Mouse (Mus musculus): Measurements from ENCODE around the gene Olfr194. TPM values are rescaled to one million over a fixed set of nuclear protein-coding genes. Genes with fewer than 3 reads are reported as not detected.
"Not testable (repeated sequence)": the region's sequence is repeated elsewhere in the genome, so short reads cannot be mapped to it uniquely, and the experiment has no call there.

Gene Olfr194
- not detected in 2 replicates for polyA plus RNA-seq (2015; fragmentation: Nextera tagmentation; extraction: Ambion mirVana)

DNA sequence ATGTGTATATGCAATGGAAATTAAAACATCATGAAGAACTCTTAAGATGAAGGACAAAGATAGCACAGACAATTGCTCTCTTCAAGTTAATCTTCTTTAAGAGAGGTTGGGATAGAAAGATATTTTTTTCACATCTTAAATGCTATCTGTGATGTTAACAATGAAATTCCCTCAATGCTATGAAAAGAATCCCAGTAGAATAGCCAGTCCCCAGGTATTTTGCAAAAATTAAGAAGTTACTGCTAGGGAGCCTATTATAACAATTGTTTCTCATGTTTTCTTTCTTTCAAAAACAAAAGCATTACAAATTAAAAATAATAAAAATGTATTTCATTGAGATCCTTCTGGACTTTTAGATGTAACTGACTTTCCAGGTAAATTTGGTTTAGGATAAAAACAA lies at the start of gene Olfr194:
Gene Olfr194 (minus strand): TSS at position 101 of the 400 bp plus-strand sequence.
- no peaks in the 10 kb centered on the region for H3K9me3 ChIP-seq (replicated peaks; ENCODE audit: low read length)
- H3K4me3 ChIP-seq (replicated peaks; ENCODE audit: low read depth, low read length), result no peak within 1 kb of the TSS
- H3K9ac ChIP-seq (ENCODE audit: low read depth, low read length), result no peak within 1 kb of the TSS
- ATAC-seq (replicated peaks; ENCODE audit: low FRiP score, low read depth) (no peak), DNase-seq (ENCODE audit: low spot score) (no peak)
- no peaks in the 10 kb centered on the region for H3K4me1 ChIP-seq (replicated peaks; ENCODE audit: insufficient read depth, low read length)
- H3K36me3 ChIP-seq (ENCODE audit: insufficient read depth, low read length), result no peaks in the 10 kb centered on the region
- no peak for TF ChIP-seq CTCF (IDR thresholded peaks at IDR 0.05; ENCODE audit: low read depth)
- no peak within 1 kb of the TSS for H3K4me2 ChIP-seq (ENCODE audit: low read length)
- no peaks in the 10 kb centered on the region for H3K27me3 ChIP-seq (ENCODE audit: insufficient read depth, low read length)
- H3K27ac ChIP-seq, result no peak within 1 kb of the TSS

DNA sequence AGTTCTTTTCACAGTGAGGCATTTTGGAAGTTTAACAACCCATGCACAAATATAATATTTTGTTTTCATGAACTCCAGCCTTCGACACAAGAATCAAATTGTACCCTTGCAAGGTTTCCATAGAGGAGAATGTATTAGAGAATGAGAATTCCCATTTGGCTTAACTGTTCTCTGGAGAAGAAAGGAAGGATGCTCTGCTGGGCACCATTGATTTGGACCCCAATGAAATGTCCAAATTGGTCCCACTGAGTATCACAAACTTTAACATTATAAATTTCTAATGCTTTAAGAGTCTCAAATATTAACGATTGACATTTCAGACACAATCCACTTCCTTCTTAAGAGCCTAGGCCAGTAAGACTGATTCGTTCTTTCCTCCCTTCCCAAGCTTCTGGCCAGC lies 49.5 kb upstream of the Olfr194 start, which contains the start of gene Olfr196:
Gene Olfr196 (minus strand): TSS at position 101 of the 400 bp plus-strand sequence.
- 67% methylated on average over 3 of the region's 3 CpGs for WGBS
- no peak for TF ChIP-seq CTCF (IDR thresholded peaks at IDR 0.05; ENCODE audit: low read depth)
- Histone ChIP-seq H3K36me3 (ENCODE audit: insufficient read depth, low read length) (no peaks in the 10 kb centered on the region), H3K4me3 (replicated peaks; ENCODE audit: low read depth, low read length) (no peak within 1 kb of the TSS), H3K27me3 (ENCODE audit: insufficient read depth, low read length) (no peaks in the 10 kb centered on the region), H3K4me2 (ENCODE audit: low read length) (no peak within 1 kb of the TSS), H3K9ac (ENCODE audit: low read depth, low read length) (no peak within 1 kb of the TSS), H3K4me1 (replicated peaks; ENCODE audit: insufficient read depth, low read length) (no peaks in the 10 kb centered on the region), H3K27ac (no peak within 1 kb of the TSS), H3K9me3 (replicated peaks; ENCODE audit: low read length) (no peaks in the 10 kb centered on the region)
- DNase-seq (ENCODE audit: low spot score), result no peak
- no peak for ATAC-seq (replicated peaks; ENCODE audit: low FRiP score, low read depth)

DNA sequence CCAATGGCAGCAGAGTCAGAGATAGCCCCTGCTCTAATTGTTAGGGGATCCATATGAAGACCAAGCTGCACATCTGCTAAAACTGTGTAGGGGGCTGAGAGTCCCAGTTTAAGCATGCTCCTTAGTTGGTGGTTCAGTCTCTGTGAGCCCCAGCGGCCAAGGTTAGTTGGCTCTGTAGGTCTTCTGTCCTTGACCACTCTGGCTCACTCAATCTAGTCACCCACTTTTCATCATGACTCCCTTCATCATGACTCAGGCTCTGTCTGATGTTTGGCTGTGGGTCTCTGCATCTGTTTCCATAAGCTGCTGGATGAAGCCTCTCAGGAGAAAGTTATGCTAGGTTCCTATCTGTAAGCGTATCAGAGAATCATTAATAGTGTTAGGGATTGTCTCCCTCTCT lies 31.1 kb upstream of the Olfr194 start:
- Histone ChIP-seq H3K4me3 (replicated peaks; ENCODE audit: low read depth, low read length) (no peak overlapping the region), H3K4me1 (replicated peaks; ENCODE audit: insufficient read depth, low read length) (no peaks in the 10 kb centered on the region), H3K27me3 (ENCODE audit: insufficient read depth, low read length) (no peaks in the 10 kb centered on the region), H3K9me3 (replicated peaks; ENCODE audit: low read length) (no peaks in the 10 kb centered on the region), H3K4me2 (ENCODE audit: low read length) (no peak overlapping the region), H3K36me3 (ENCODE audit: insufficient read depth, low read length) (no peaks in the 10 kb centered on the region), H3K27ac (no peak overlapping the region), H3K9ac (ENCODE audit: low read depth, low read length) (no peak overlapping the region)
- TF ChIP-seq CTCF (IDR thresholded peaks at IDR 0.05; ENCODE audit: low read depth), result no peak
- no peak for ATAC-seq (replicated peaks; ENCODE audit: low FRiP score, low read depth)
- DNase-seq (ENCODE audit: low spot score), result no peak
- 85% methylated on average over 2 of the region's 2 CpGs for WGBS

DNA sequence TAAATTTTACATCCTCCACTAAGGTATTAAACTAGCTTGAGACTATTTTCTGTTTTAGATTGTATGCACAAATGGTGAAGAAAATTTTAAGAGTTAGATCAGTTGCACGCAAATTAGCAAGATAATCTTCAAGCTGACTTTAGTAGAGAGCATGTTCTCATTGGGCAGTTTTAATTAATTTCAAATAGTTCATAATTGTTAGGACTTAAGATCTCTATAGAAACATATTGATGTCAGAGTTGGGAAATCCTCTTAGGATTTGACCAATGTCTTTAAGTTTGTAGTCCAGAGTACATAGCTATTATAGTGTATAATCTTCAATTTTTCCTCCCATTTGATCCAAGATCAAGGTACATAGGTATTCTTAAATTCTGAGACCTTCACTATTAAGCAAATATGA lies 25.9 kb upstream of the Olfr194 start, which contains the start of gene Olfr195:
Gene Olfr195 (plus strand): TSS at position 301 of the 400 bp plus-strand sequence.
- H3K27ac ChIP-seq, result no peak within 1 kb of the TSS
- no peaks in the 10 kb centered on the region for H3K36me3 ChIP-seq (ENCODE audit: insufficient read depth, low read length)
- no peak within 1 kb of the TSS for H3K4me2 ChIP-seq (ENCODE audit: low read length)
- no peak within 1 kb of the TSS for H3K4me3 ChIP-seq (replicated peaks; ENCODE audit: low read depth, low read length)
- H3K4me1 ChIP-seq (replicated peaks; ENCODE audit: insufficient read depth, low read length), result no peaks in the 10 kb centered on the region
- no peaks in the 10 kb centered on the region for H3K27me3 ChIP-seq (ENCODE audit: insufficient read depth, low read length)
- 95% methylated on average over 1 of the region's 1 CpGs for WGBS
- no peak for DNase-seq (ENCODE audit: low spot score)
- no peak within 1 kb of the TSS for H3K9ac ChIP-seq (ENCODE audit: low read depth, low read length)
- H3K9me3 ChIP-seq (replicated peaks; ENCODE audit: low read length), result no peaks in the 10 kb centered on the region
- no peak for TF ChIP-seq CTCF (IDR thresholded peaks at IDR 0.05; ENCODE audit: low read depth)
- no peak for ATAC-seq (replicated peaks; ENCODE audit: low FRiP score, low read depth)

DNA sequence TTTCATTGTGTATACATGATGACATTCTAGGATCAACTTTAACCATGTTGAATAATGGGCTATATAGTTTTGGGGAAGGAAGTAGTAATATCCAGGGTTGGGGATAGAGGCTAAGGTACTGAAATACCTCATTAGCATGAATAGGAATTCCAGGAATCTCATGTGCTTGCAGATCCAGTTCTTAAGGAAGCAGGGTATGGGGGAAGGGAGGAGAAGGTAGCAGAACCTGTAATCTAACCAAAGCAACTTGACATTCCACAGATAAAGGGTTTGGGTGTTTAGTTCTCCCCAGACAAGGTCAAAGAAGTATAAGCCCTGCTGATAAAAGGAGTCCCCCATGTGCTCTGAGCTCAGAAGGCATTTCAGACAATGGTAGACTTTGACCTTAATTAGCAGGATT lies 20.2 kb upstream of the Olfr194 start:
- no peak for TF ChIP-seq CTCF (IDR thresholded peaks at IDR 0.05; ENCODE audit: low read depth)
- ATAC-seq (replicated peaks; ENCODE audit: low FRiP score, low read depth) (no peak), DNase-seq (ENCODE audit: low spot score) (no peak)
- Histone ChIP-seq H3K4me2 (ENCODE audit: low read length) (no peak overlapping the region), H3K27ac (no peak overlapping the region), H3K36me3 (ENCODE audit: insufficient read depth, low read length) (no peaks in the 10 kb centered on the region), H3K4me3 (replicated peaks; ENCODE audit: low read depth, low read length) (no peak overlapping the region), H3K9me3 (replicated peaks; ENCODE audit: low read length) (no peaks in the 10 kb centered on the region), H3K27me3 (ENCODE audit: insufficient read depth, low read length) (no peaks in the 10 kb centered on the region), H3K4me1 (replicated peaks; ENCODE audit: insufficient read depth, low read length) (no peaks in the 10 kb centered on the region), H3K9ac (ENCODE audit: low read depth, low read length) (no peak overlapping the region)

DNA sequence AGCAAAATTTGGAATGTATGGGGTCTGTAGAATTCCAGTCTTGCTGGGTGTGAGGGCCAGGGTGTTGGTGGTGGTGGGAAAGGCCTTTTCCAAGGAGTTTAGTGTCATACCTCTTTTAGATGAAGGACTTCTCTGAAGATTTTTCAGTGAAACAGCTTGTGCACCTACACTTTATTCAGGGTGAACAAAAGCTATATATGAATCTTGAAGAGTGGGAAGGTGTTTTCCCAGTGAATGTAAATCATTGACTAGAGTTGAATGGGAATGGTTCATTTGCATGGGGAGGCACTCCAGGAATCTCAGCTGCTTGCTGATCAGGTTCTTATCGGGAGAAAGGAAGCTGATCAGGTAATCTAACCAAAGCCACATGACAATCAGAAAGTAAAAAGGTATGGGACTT lies 9.9 kb upstream of the Olfr194 start:
- H3K4me2 ChIP-seq (ENCODE audit: low read length), result no peak overlapping the region
- 62% methylated on average over 1 of the region's 1 CpGs for WGBS
- H3K9me3 ChIP-seq (replicated peaks; ENCODE audit: low read length), result no peaks in the 10 kb centered on the region
- no peak overlapping the region for H3K27ac ChIP-seq
- no peak overlapping the region for H3K9ac ChIP-seq (ENCODE audit: low read depth, low read length)
- no peak for TF ChIP-seq CTCF (IDR thresholded peaks at IDR 0.05; ENCODE audit: low read depth)
- DNase-seq (ENCODE audit: low spot score) (no peak), ATAC-seq (replicated peaks; ENCODE audit: low FRiP score, low read depth) (no peak)
- no peaks in the 10 kb centered on the region for H3K36me3 ChIP-seq (ENCODE audit: insufficient read depth, low read length)
- H3K27me3 ChIP-seq (ENCODE audit: insufficient read depth, low read length), result no peaks in the 10 kb centered on the region
- H3K4me1 ChIP-seq (replicated peaks; ENCODE audit: insufficient read depth, low read length), result no peaks in the 10 kb centered on the region
- no peak overlapping the region for H3K4me3 ChIP-seq (replicated peaks; ENCODE audit: low read depth, low read length)

DNA sequence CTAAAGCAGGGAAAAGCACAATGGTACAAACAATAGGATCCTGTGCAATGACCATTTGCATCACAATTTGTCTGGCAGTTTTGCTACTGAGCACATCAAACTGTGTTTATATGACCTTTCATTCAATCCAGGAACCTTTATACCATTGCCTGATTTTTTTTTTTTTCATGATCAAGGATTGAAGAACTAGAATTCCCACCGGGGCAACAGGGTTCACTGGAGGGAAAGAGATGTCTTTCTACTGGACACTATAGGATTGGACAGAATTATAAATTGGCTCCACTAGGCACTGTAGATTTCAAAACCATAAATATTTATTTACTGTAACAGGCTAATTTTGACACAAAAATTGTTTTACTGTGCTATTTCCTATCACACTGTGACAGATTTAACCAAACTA lies 9.1 kb downstream of the Olfr194 start, which contains the start of gene Olfr193:
Gene Olfr193 (minus strand): TSS at position 101 of the 400 bp plus-strand sequence.
- Histone ChIP-seq H3K4me3 (replicated peaks; ENCODE audit: low read depth, low read length) (no peak within 1 kb of the TSS), H3K9ac (ENCODE audit: low read depth, low read length) (no peak within 1 kb of the TSS), H3K4me2 (ENCODE audit: low read length) (no peak within 1 kb of the TSS), H3K27ac (no peak within 1 kb of the TSS), H3K9me3 (replicated peaks; ENCODE audit: low read length) (no peaks in the 10 kb centered on the region), H3K36me3 (ENCODE audit: insufficient read depth, low read length) (no peaks in the 10 kb centered on the region), H3K4me1 (replicated peaks; ENCODE audit: insufficient read depth, low read length) (no peaks in the 10 kb centered on the region), H3K27me3 (ENCODE audit: insufficient read depth, low read length) (no peaks in the 10 kb centered on the region)
- TF ChIP-seq CTCF (IDR thresholded peaks at IDR 0.05; ENCODE audit: low read depth), result no peak
- no peak for DNase-seq (ENCODE audit: low spot score)
- WGBS, result 78% methylated on average over 1 of the region's 1 CpGs
- no peak for ATAC-seq (replicated peaks; ENCODE audit: low FRiP score, low read depth)

DNA sequence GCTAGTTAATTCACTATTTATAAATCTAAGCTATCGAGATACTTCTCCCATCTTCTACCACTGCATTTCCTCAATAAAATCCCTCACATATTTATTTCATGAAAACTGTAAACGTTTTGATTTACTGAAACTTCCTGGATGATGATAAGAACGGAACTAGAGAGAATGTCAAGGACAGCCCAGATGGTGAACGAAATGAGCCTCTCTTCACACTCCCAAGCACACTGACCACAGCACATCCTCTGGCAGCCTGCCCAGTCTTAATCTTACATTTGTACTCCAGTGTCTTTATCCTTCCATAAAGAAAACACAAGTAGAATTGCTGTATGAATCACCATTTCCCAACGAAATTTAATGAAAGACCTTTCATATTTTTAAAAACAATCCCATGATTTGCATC lies 12.3 kb downstream of the Olfr194 start:
- not testable (repeated sequence) for H3K9me3 ChIP-seq (replicated peaks; ENCODE audit: low read length); H3K4me3 ChIP-seq (replicated peaks; ENCODE audit: low read depth, low read length); H3K27ac ChIP-seq; ATAC-seq (replicated peaks; ENCODE audit: low FRiP score, low read depth); H3K4me2 ChIP-seq (ENCODE audit: low read length); H3K27me3 ChIP-seq (ENCODE audit: insufficient read depth, low read length); H3K4me1 ChIP-seq (replicated peaks; ENCODE audit: insufficient read depth, low read length); H3K36me3 ChIP-seq (ENCODE audit: insufficient read depth, low read length); H3K9ac ChIP-seq (ENCODE audit: low read depth, low read length); DNase-seq (ENCODE audit: low spot score)
- 51% methylated on average over 5 of the region's 5 CpGs for WGBS
